Mouse (Mus musculus) kidney, embryonic 14.5 days (tissue): ENCODE results near the gene Cnnm2. TPM values are rescaled to one million over a fixed set of nuclear protein-coding genes. Genes with fewer than 3 reads are reported as not detected.

Source experiments
- ATAC-seq: fragments of 200-750 bp; cut with Nextera tagmentation; 2 replicates; pipeline ENCODE4 v1.8.0; 2017; ENCODE audit warnings: moderate number of reproducible peaks, mild to moderate bottlenecking, moderate TSS enrichment, moderate library complexity; ENCODE audit not compliant: low FRiP score, low TSS enrichment
- H3K27ac ChIP-seq: fragments of 300-500 bp; sonication (generic); 2 replicates; pipeline ENCODE4 v1.5.1; 2014; ENCODE audit warnings: low read depth, mild to moderate bottlenecking, low read length, moderate library complexity, mixed read lengths
- H3K27me3 ChIP-seq: fragments of 300-500 bp; sonication (generic); 2 replicates; pipeline ENCODE4 v1.6.1; 2014; ENCODE audit warnings: mild to moderate bottlenecking, low read length; ENCODE audit not compliant: control insufficient read depth, insufficient read depth
- H3K36me3 ChIP-seq: fragments of 300-500 bp; sonication (generic); 2 replicates; pipeline ENCODE4 v1.6.1; 2014; ENCODE audit warnings: low read length, mixed read lengths; ENCODE audit not compliant: control insufficient read depth, insufficient read depth
- H3K4me1 ChIP-seq: fragments of 300-500 bp; sonication (generic); 2 replicates; pipeline ENCODE4 v1.6.1; 2014; ENCODE audit warnings: low read length, mixed read lengths; ENCODE audit not compliant: control insufficient read depth, insufficient read depth
- H3K4me2 ChIP-seq: fragments of 300-500 bp; sonication (generic); replicated peaks from 2 replicates; pipeline ENCODE4 v1.6.1; 2014; ENCODE audit warnings: low read depth, mild to moderate bottlenecking, low read length
- H3K4me3 ChIP-seq: fragments of 300-500 bp; sonication (generic); 2 replicates; pipeline ENCODE4 v1.5.1; 2014; ENCODE audit warnings: mild to moderate bottlenecking, low read length
- H3K9ac ChIP-seq: fragments of 300-500 bp; sonication (generic); 2 replicates; pipeline ENCODE4 v1.6.1; 2014; ENCODE audit warnings: low read depth, mild to moderate bottlenecking, low read length, moderate library complexity
- H3K9me3 ChIP-seq: fragments of 300-500 bp; sonication (generic); 2 replicates; pipeline ENCODE4 v1.6.1; 2016; ENCODE audit warnings: low read length; ENCODE audit not compliant: control insufficient read depth
- WGBS: fragments of 180-500 bp; shearing (Covaris S2); extraction: QIAGEN DNeasy Blood & Tissue Kit; methylation state at CpG from one replicate; pipeline ENCODE4 v1.1.7; 2014; 5-methylcytosine and 5-hydroxymethylcytosine counted together
- polyA plus RNA-seq: library from polyadenylated mRNA; unstranded; fragments of >200 nt; fragmentation: Nextera tagmentation; extraction: Ambion mirVana; gene quantifications from 2 replicates; pipeline ENCODE4 v1.2.1, GENCODE M21; 2014

Cnnm2 gene
- polyA plus RNA-seq, 1 experiment from 2014 or later, result 6.8 TPM

- WGBS, result 88% methylated on average over 4 of the region's 4 CpGs
- H3K36me3 ChIP-seq, result peaks cover 67% of the 10 kb centered on the region
- no peak overlapping the region for H3K4me2 ChIP-seq
- no peaks in the 10 kb centered on the region for H3K27me3 ChIP-seq
- no peak overlapping the region for H3K4me3 ChIP-seq
- H3K9me3 ChIP-seq, result no peaks in the 10 kb centered on the region
- H3K4me1 ChIP-seq, result no peaks in the 10 kb centered on the region
- H3K9ac ChIP-seq, result no peak overlapping the region
- no peak overlapping the region for H3K27ac ChIP-seq
- ATAC-seq, result no peak
Measured at GRCm38 (mm10) chr19:46885365-46885764, 124.0 kb downstream of the Cnnm2 start.

- no peak overlapping the region for H3K4me3 ChIP-seq
- H3K9ac ChIP-seq, result no peak overlapping the region
- ATAC-seq, result no peak
- H3K36me3 ChIP-seq, result peaks cover 81% of the 10 kb centered on the region
- no peaks in the 10 kb centered on the region for H3K27me3 ChIP-seq
- H3K4me2 ChIP-seq, result no peak overlapping the region
- WGBS, result 87% methylated on average over 7 of the region's 7 CpGs
- H3K27ac ChIP-seq, result no peak overlapping the region
- no peaks in the 10 kb centered on the region for H3K9me3 ChIP-seq
- H3K4me1 ChIP-seq, result no peaks in the 10 kb centered on the region
Measured at GRCm38 (mm10) chr19:46886826-46887225, 125.4 kb downstream of the Cnnm2 start.

- Histone ChIP-seq H3K9ac (no peak overlapping the region), H3K4me2 (no peak overlapping the region), H3K36me3 (peaks cover 88% of the 10 kb centered on the region), H3K4me3 (no peak overlapping the region), H3K4me1 (no peaks in the 10 kb centered on the region), H3K27me3 (no peaks in the 10 kb centered on the region), H3K9me3 (no peaks in the 10 kb centered on the region), H3K27ac (no peak overlapping the region)
- ATAC-seq, result no peak
- WGBS, result 66% methylated on average over 14 of the region's 14 CpGs
Measured at GRCm38 (mm10) chr19:46887811-46888527, 126.6 kb downstream of the Cnnm2 start.

GRCm38 (mm10) chr19:46889666-46890065 is 128.3 kb downstream of the Cnnm2 start:
- WGBS, result 97% methylated on average over 8 of the region's 8 CpGs
- H3K9me3 ChIP-seq, result no peaks in the 10 kb centered on the region
- no peak overlapping the region for H3K4me3 ChIP-seq
- H3K4me1 ChIP-seq, result no peaks in the 10 kb centered on the region
- peaks cover 77% of the 10 kb centered on the region for H3K36me3 ChIP-seq
- H3K9ac ChIP-seq, result no peak overlapping the region
- no peaks in the 10 kb centered on the region for H3K27me3 ChIP-seq
- ATAC-seq, result no peak
- H3K4me2 ChIP-seq, result no peak overlapping the region
- no peak overlapping the region for H3K27ac ChIP-seq

GRCm38 (mm10) chr19:46890657-46891056 is 129.3 kb downstream of the Cnnm2 start:
- H3K4me2 ChIP-seq, result no peak overlapping the region
- no peaks in the 10 kb centered on the region for H3K4me1 ChIP-seq
- H3K27ac ChIP-seq, result no peak overlapping the region
- 88% methylated on average over 8 of the region's 8 CpGs for WGBS
- H3K9ac ChIP-seq, result no peak overlapping the region
- H3K27me3 ChIP-seq, result no peaks in the 10 kb centered on the region
- ATAC-seq, result no peak
- no peak overlapping the region for H3K4me3 ChIP-seq
- no peaks in the 10 kb centered on the region for H3K9me3 ChIP-seq
- H3K36me3 ChIP-seq, result peaks cover 72% of the 10 kb centered on the region

GRCm38 (mm10) chr19:46892856-46893255 is 131.5 kb downstream of the Cnnm2 start:
- Histone ChIP-seq H3K27me3 (no peaks in the 10 kb centered on the region), H3K36me3 (peaks cover 67% of the 10 kb centered on the region), H3K27ac (no peak overlapping the region), H3K9me3 (no peaks in the 10 kb centered on the region), H3K4me2 (no peak overlapping the region), H3K4me1 (no peaks in the 10 kb centered on the region), H3K4me3 (no peak overlapping the region), H3K9ac (no peak overlapping the region)
- ATAC-seq, result no peak
- WGBS, result 87% methylated on average over 3 of the region's 3 CpGs

- no peaks in the 10 kb centered on the region for H3K4me1 ChIP-seq
- H3K4me3 ChIP-seq, result no peak overlapping the region
- H3K4me2 ChIP-seq, result no peak overlapping the region
- H3K9me3 ChIP-seq, result no peaks in the 10 kb centered on the region
- no peak for ATAC-seq
- H3K9ac ChIP-seq, result no peak overlapping the region
- no peaks in the 10 kb centered on the region for H3K27me3 ChIP-seq
- H3K36me3 ChIP-seq, result peaks cover 65% of the 10 kb centered on the region
- H3K27ac ChIP-seq, result no peak overlapping the region
- 91% methylated on average over 7 of the region's 7 CpGs for WGBS
Measured at GRCm38 (mm10) chr19:46893484-46893883, 132.1 kb downstream of the Cnnm2 start.

GRCm38 (mm10) chr19:46897135-46897534 is 135.7 kb downstream of the Cnnm2 start:
- no peak overlapping the region for H3K4me3 ChIP-seq
- H3K27me3 ChIP-seq, result no peaks in the 10 kb centered on the region
- no peak for ATAC-seq
- H3K9me3 ChIP-seq, result no peaks in the 10 kb centered on the region
- no peaks in the 10 kb centered on the region for H3K4me1 ChIP-seq
- WGBS, result 86% methylated on average over 3 of the region's 3 CpGs
- H3K27ac ChIP-seq, result no peak overlapping the region
- no peak overlapping the region for H3K4me2 ChIP-seq
- no peak overlapping the region for H3K9ac ChIP-seq
- peaks cover 31% of the 10 kb centered on the region for H3K36me3 ChIP-seq

- WGBS, result 58% methylated on average over 5 of the region's 5 CpGs
- H3K4me3 ChIP-seq, result no peak overlapping the region
- H3K9ac ChIP-seq, result no peak overlapping the region
- H3K4me2 ChIP-seq, result no peak overlapping the region
- no peak overlapping the region for H3K27ac ChIP-seq
- H3K4me1 ChIP-seq, result no peaks in the 10 kb centered on the region
- no peaks in the 10 kb centered on the region for H3K9me3 ChIP-seq
- H3K27me3 ChIP-seq, result no peaks in the 10 kb centered on the region
- no peak for ATAC-seq
- peaks cover 24% of the 10 kb centered on the region for H3K36me3 ChIP-seq
Measured at GRCm38 (mm10) chr19:46898222-46898621, 136.8 kb downstream of the Cnnm2 start.
